8 mouse cellular contexts compared by ENCODE assay signal in genomic region chr3:105960700-105961099, GRCm38 (mm10). TPM values are rescaled to one million over a fixed set of nuclear protein-coding genes. Genes with fewer than 3 reads are reported as not detected.
A peak's percentile ranks its signal among the peaks of the same experiment; 100 is the strongest.
DNase-seq lines count a peak whose midpoint lies in the region; ATAC-seq and TF ChIP-seq lines count a peak whose summit lies in the region.

No protein-coding gene starts in this region.

- H3K36me3 ChIP-seq in embryonic facial prominence, embryonic 11.5 days (replicated peaks; ENCODE audit: control insufficient read depth, insufficient read depth, low read depth, low read length) = 0 out of 2 replicates have a peak, but pooled peaks cover 3% of the 10 kb centered on the region
- H3K36me3 ChIP-seq in kidney, embryonic 14.5 days (ENCODE audit: control insufficient read depth, insufficient read depth, low read length) = peaks cover 58% of the 10 kb centered on the region
- peaks cover 39% of the 10 kb centered on the region for H3K36me3 ChIP-seq in myocyte (ENCODE audit: control insufficient read depth, insufficient read depth)

- H3K27ac ChIP-seq in embryonic facial prominence, embryonic 11.5 days (replicated peaks; ENCODE audit: low read depth, low read length) = no peak overlapping the region
- H3K27ac ChIP-seq in kidney, embryonic 14.5 days (ENCODE audit: low read depth, low read length) = no peak overlapping the region

- peaks cover 65% of the 10 kb centered on the region for H3K79me2 ChIP-seq in myocyte (ENCODE audit: control insufficient read depth, insufficient read depth)

- H3K9me3 ChIP-seq in embryonic facial prominence, embryonic 11.5 days (replicated peaks; ENCODE audit: control insufficient read depth, low read length) = no peaks in the 10 kb centered on the region
- no peaks in the 10 kb centered on the region for H3K9me3 ChIP-seq in kidney, embryonic 14.5 days (ENCODE audit: control insufficient read depth, low read length)

- H3K4me3 ChIP-seq in embryonic facial prominence, embryonic 11.5 days (ENCODE audit: low read depth, low read length) = peak overlapping the region; percentile 82; the same call in 1 of the 2 replicates
- peak overlapping the region; percentile 91; the same call in 1 of the 2 replicates for H3K4me3 ChIP-seq in kidney, embryonic 14.5 days (ENCODE audit: low read length)
- peak overlapping the region; percentile 63 for H3K4me3 ChIP-seq in myocyte

- no peak for ATAC-seq in embryonic facial prominence, embryonic 11.5 days (replicated peaks; ENCODE audit: insufficient number of reproducible peaks, low FRiP score, low TSS enrichment, low read depth)
- ATAC-seq in kidney, embryonic 14.5 days (ENCODE audit: low FRiP score, low TSS enrichment) = no peak

- no peak for TF ChIP-seq POLR2A in myocyte (IDR thresholded peaks at IDR 0.05; ENCODE audit: insufficient read length, low read depth)

- no peak overlapping the region for H3K9ac ChIP-seq in embryonic facial prominence, embryonic 11.5 days (replicated peaks; ENCODE audit: low read length)
- H3K9ac ChIP-seq in kidney, embryonic 14.5 days (ENCODE audit: low read depth, low read length) = no peak overlapping the region

- no peak overlapping the region for H3K4me2 ChIP-seq in embryonic facial prominence, embryonic 11.5 days (ENCODE audit: low read depth, low read length)
- peak overlapping the region; percentile 79 for H3K4me2 ChIP-seq in kidney, embryonic 14.5 days (replicated peaks; ENCODE audit: low read depth, low read length)
- peak overlapping the region; percentile 82 for H3K4me2 ChIP-seq in myocyte (ENCODE audit: low read depth)

- H3K4me1 ChIP-seq in embryonic facial prominence, embryonic 11.5 days (ENCODE audit: control insufficient read depth, insufficient read depth, low read length) = no peaks in the 10 kb centered on the region
- peaks cover 18% of the 10 kb centered on the region for H3K4me1 ChIP-seq in kidney, embryonic 14.5 days (ENCODE audit: control insufficient read depth, insufficient read depth, low read length)

- H3K27me3 ChIP-seq in embryonic facial prominence, embryonic 11.5 days (ENCODE audit: control insufficient read depth, insufficient read depth, low read length) = no peaks in the 10 kb centered on the region
- H3K27me3 ChIP-seq in kidney, embryonic 14.5 days (ENCODE audit: control insufficient read depth, insufficient read depth, low read length) = no peaks in the 10 kb centered on the region
- no peaks in the 10 kb centered on the region for H3K27me3 ChIP-seq in myocyte (ENCODE audit: control insufficient read depth, insufficient read depth, insufficient read length)

- 92% methylated on average over 2 of the region's 2 CpGs for WGBS in embryonic facial prominence, embryonic 11.5 days
- whole genome bisulfite sequencing in kidney, embryonic 14.5 days = 94% methylated on average over 2 of the region's 2 CpGs

- DNase-seq in embryo, embryonic 10 days (ENCODE audit: low spot score) = peak; percentile 30
- DNase-seq in embryo, embryonic 9.5 days (ENCODE audit: extremely low spot score) = no peak
- DNase-seq in 416B (ENCODE audit: low read depth) = peak; percentile 56
- DNase-seq in embryonic facial prominence, embryonic 11.5 days (ENCODE audit: low spot score) = peak; percentile 7
- no peak for DNase-seq in right cerebral cortex, adult 2 months (ENCODE audit: low spot score in 2 of 2)
- DNase-seq in left cerebral cortex, adult 18-20 months (ENCODE audit: low spot score in 2 of 2) = no peak

- H3ac ChIP-seq in myocyte (ENCODE audit: control insufficient read depth, insufficient read length) = no peak overlapping the region

TF ChIP-seq in myocyte, 11 proteins besides CTCF, POLR2A, EP300 and RAD21:
- no peak for TF ChIP-seq MAX (IDR thresholded peaks at IDR 0.05; ENCODE audit: low read depth)
- TF ChIP-seq MYOG (IDR thresholded peaks at IDR 0.05; ENCODE audit: control insufficient read depth in 1 of 3, insufficient read depth in 1 of 3, insufficient read length in 2 of 3, low read depth in 2 of 3) = no peak
- TF ChIP-seq POLR2AphosphoS2 (IDR thresholded peaks at IDR 0.05; ENCODE audit: insufficient read length, low read depth) = no peak
- no peak for TF ChIP-seq USF1 (IDR thresholded peaks at IDR 0.05; ENCODE audit: low read depth)
- TF ChIP-seq E2F4 (IDR thresholded peaks at IDR 0.05; ENCODE audit: insufficient read depth) = no peak
- no peak for TF ChIP-seq TCF12 (IDR thresholded peaks at IDR 0.05; ENCODE audit: insufficient read depth, poor library complexity, severe bottlenecking)

RNA-seq across cellular contexts. Expression of gene Atp5f1, which starts 0.8 kb away (rescaled TPM):
- 561 and 575 TPM in 2 replicates for polyA plus RNA-seq in embryonic facial prominence, embryonic 11.5 days (2014; fragmentation: Nextera tagmentation; extraction: Ambion mirVana)
- polyA plus RNA-seq in kidney, embryonic 14.5 days (2014; fragmentation: Nextera tagmentation; extraction: Ambion mirVana) = 515 and 618 TPM in 2 replicates
- 329 TPM for polyA plus RNA-seq in myocyte (2012; fragmentation: generic; extraction: Trizol)
- total RNA-seq in left cerebral cortex, adult 18-20 months (2021) = 100 to 1,000 TPM; 247 to 264 TPM

RNA-seq across cellular contexts. Expression of gene Wdr77, which starts 1.5 kb away (rescaled TPM):
- polyA plus RNA-seq in embryonic facial prominence, embryonic 11.5 days (2014; fragmentation: Nextera tagmentation; extraction: Ambion mirVana) = 117 and 127 TPM in 2 replicates
- 117 and 188 TPM in 2 replicates for polyA plus RNA-seq in kidney, embryonic 14.5 days (2014; fragmentation: Nextera tagmentation; extraction: Ambion mirVana)
- polyA plus RNA-seq in myocyte (2012; fragmentation: generic; extraction: Trizol) = 48.8 TPM
- total RNA-seq in left cerebral cortex, adult 18-20 months (2021) = 10 to 100 TPM; 43.4 to 53.4 TPM

RNA-seq across cellular contexts. Expression of gene Ovgp1, which starts 12.8 kb away (rescaled TPM):
- 1.9 and 2.1 TPM in 2 replicates for polyA plus RNA-seq in embryonic facial prominence, embryonic 11.5 days (2014; fragmentation: Nextera tagmentation; extraction: Ambion mirVana)
- 1.9 and 2.2 TPM in 2 replicates for polyA plus RNA-seq in kidney, embryonic 14.5 days (2014; fragmentation: Nextera tagmentation; extraction: Ambion mirVana)
- 0.43 TPM for polyA plus RNA-seq in myocyte (2012; fragmentation: generic; extraction: Trizol)
- 1 to 10 TPM; 2.0 to 2.4 TPM for total RNA-seq in left cerebral cortex, adult 18-20 months (2021)

RNA-seq across cellular contexts. Expression of gene I830077J02Rik, which starts 28.2 kb away (rescaled TPM):
- 0.39 and 0.49 TPM in 2 replicates for polyA plus RNA-seq in embryonic facial prominence, embryonic 11.5 days (2014; fragmentation: Nextera tagmentation; extraction: Ambion mirVana)
- 0.64 and 0.70 TPM in 2 replicates for polyA plus RNA-seq in kidney, embryonic 14.5 days (2014; fragmentation: Nextera tagmentation; extraction: Ambion mirVana)
- 0.07 TPM for polyA plus RNA-seq in myocyte (2012; fragmentation: generic; extraction: Trizol)
- total RNA-seq in left cerebral cortex, adult 18-20 months (2021) = 1 to 10 TPM; 1.6 to 1.8 TPM

RNA-seq across cellular contexts. Expression of gene Pifo, which starts 53.7 kb away (rescaled TPM):
- polyA plus RNA-seq in embryonic facial prominence, embryonic 11.5 days (2014; fragmentation: Nextera tagmentation; extraction: Ambion mirVana) = not detected in 2 replicates
- polyA plus RNA-seq in kidney, embryonic 14.5 days (2014; fragmentation: Nextera tagmentation; extraction: Ambion mirVana) = not detected in 2 replicates
- polyA plus RNA-seq in myocyte (2012; fragmentation: generic; extraction: Trizol) = not detected
- total RNA-seq in left cerebral cortex, adult 18-20 months (2021) = not detected

Comparison
In these comparisons a context has a peak if more than half of its experiments do, and no peak if none do; other contexts are left out.
1. DNase-seq: peak in embryo, embryonic 10 days (single experiment), 416B (single experiment) and embryonic facial prominence, embryonic 11.5 days (single experiment); none in embryo, embryonic 9.5 days (single experiment), right cerebral cortex, adult 2 months (0 of 2) and left cerebral cortex, adult 18-20 months (0 of 2).
2. Peak in every context shown above with its lines, with median percentiles within 50 percentile points of each other: H3K4me3 ChIP-seq.